Mouse (Mus musculus) A20 (cell line): ENCODE measurements at regions not wholly inside any gene's neighbourhood (a gene's known extent, or its start where the extent isn't known, plus 50 kb on each side); places are given as distances from the start of the nearest gene placed in this dataset.
"Not testable (repeated sequence)": the region's sequence is repeated elsewhere in the genome, so short reads cannot be mapped to it uniquely, and the experiment has no call there.

Experiments
- DNase-seq: peaks from one replicate; pipeline ENCODE4 v3.0.0-alpha.2; 2011; ENCODE audit warnings: low read depth, low spot score

GRCm38 (mm10) chr7:29639591-29639990 is 87.2 kb downstream of the Catsperg2 start:
- DNase-seq: not testable (repeated sequence)

- DNase-seq: no peak
Measured at GRCm38 (mm10) chr7:29602356-29602755, 83.9 kb upstream of the Sipa1l3 start.

- no peak for DNase-seq
Measured at GRCm38 (mm10) chr7:29601337-29601736, 82.9 kb upstream of the Sipa1l3 start.

- peak; percentile 64 for DNase-seq
Measured at GRCm38 (mm10) chr7:29597291-29597690, 78.8 kb upstream of the Sipa1l3 start.

- no peak for DNase-seq
Measured at GRCm38 (mm10) chr7:29578128-29578527, 59.7 kb upstream of the Sipa1l3 start.

GRCm38 (mm10) chr7:29575606-29576005 is 57.2 kb upstream of the Sipa1l3 start:
- peak; percentile 18 for DNase-seq
